Mouse (Mus musculus): Measurements from ENCODE around the gene Otud7a.

Gene Otud7a

DNA sequence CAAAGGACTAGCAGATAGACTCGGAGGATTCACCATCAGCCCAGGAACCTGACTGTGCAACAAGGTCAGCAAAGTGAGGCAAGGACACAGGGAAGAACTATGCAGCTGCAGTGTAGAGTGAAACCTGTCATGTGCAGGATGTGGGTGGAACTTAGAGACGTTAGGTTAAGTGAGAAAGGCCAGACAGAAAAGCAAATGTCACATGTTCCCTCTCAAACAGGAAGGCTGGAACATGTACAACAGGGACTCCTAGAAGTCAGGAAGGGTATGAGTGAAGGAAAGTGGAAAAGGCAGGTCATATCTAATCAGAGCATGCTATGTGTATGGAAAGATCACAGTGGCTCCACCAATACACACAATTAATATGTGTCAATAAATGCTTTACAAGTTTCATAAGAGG is 232.6 kb downstream of the Otud7a start:
- in situ Hi-C loops (cut with MboI; ENCODE audit: unreplicated experiment in 2 of 2): no loop called here

DNA sequence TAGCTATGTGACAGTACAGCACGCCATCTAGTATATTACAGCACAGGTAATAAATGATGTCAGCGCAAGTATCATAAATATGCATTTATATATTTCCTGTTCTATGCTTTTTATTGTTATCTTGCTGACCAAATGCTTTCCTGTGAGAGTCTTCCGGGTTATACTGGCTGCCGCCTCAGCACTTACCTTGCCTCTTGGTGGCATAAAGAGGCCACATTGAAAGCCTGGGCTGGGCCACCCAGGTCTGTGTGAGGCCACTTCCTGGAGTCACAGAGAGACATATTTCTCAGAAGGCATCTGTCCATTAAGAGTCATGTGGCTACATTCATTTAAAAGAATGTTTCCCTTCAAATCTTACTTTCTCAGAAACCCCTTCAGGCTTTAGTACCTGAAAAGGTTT is 242.5 kb downstream of the Otud7a start:
- in situ Hi-C loops (cut with MboI; ENCODE audit: unreplicated experiment in 2 of 2): no loop called here

GRCm38 (mm10) chr7:63697921-63698320 is 253.4 kb downstream of the Otud7a start:
- in situ Hi-C loops (cut with MboI; ENCODE audit: unreplicated experiment in 2 of 2): no loop called here

DNA sequence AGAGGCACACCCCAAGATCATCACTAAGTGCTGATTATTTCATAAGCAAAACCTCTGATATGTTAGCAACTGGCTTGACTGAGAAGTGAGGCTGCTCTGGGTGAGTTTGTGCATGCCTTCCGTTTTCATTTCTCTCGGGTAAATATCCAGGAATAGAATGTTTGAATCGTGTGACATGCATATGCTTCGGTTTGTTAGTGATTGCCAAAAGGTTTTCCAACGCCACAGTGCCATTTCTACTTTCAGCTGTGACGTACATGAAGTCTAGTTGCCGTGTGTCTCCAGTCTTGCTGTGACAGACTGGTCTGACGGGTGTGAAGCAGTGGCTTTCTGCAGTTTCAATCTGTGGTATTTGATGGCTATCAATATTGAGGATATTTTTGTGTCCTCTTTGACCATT is 273.4 kb downstream of the Otud7a start:
- in situ Hi-C loops (cut with MboI; ENCODE audit: unreplicated experiment in 2 of 2): no loop called here

DNA sequence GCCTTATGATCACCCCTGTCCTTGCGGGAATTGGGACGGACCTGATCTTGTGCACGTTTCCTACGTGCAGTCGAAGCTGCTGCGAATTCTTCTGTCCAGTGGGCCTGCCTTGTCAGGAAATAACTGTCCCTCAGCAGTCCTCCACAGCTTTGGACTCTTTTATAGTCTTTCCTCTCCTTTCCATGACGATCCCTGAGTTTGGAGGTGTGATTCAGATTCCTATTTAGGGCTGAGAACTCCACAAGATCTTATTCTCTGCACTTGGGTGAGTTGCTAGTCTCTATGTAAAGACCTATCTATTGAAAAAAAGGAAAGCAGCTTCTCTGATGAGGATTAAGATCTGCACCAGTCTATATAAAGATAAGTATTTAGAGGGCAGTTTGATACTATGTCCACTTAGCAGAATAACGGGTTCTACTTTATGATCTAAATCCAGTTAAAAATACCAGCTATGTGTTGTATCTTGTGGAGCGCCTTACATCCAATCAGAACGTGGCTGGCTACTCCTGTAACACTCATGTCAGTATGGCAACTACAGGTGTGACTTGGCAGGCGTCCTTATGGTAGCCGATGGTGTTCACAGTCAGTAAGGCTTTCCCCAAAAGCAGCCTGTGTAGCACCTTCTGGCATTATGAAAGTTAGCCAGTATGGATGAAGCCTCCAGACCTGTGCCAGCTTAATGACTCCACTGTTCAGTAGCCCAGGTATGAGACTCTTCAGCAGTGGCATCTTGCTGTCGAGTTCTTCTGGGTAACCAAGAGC is 274.8 kb downstream of the Otud7a start:
- in situ Hi-C loops (cut with MboI; ENCODE audit: unreplicated experiment in 2 of 2): no loop called here

GRCm38 (mm10) chr7:63720682-63721081 is 276.1 kb downstream of the Otud7a start:
- in situ Hi-C loops (cut with MboI; ENCODE audit: unreplicated experiment in 2 of 2): no loop called here

GRCm38 (mm10) chr7:63725040-63725729 is 280.6 kb downstream of the Otud7a start:
- in situ Hi-C loops (cut with MboI; ENCODE audit: unreplicated experiment in 2 of 2): no loop called here

- in situ Hi-C loops (cut with MboI; ENCODE audit: unreplicated experiment in 2 of 2): no loop called here
Measured at GRCm38 (mm10) chr7:63729605-63730004, 285.1 kb downstream of the Otud7a start.

DNA sequence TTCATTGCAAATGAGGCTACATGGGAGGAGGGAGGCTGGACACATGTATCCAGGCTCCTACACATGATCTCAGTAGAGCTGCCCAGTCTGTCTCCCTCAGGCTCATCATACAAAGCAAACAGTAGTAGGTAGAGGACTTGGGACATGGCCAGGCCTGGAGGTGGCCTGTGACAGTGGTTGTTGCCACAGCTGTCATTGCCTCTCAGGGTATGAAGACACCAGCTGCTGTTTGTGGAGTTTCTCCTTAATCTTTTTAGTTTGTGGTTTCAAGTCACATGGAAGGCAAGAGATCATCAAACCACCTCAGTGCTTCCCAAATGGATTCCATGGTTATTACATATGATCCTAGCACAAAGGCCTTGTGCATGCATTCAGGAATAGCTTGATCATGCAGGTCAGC is 285.5 kb downstream of the Otud7a start:
- in situ Hi-C loops (cut with MboI; ENCODE audit: unreplicated experiment in 2 of 2): no loop called here

GRCm38 (mm10) chr7:63737725-63738124 is 293.2 kb downstream of the Otud7a start:
- in situ Hi-C loops (cut with MboI; ENCODE audit: unreplicated experiment in 2 of 2): no loop called here

- in situ Hi-C loops (cut with MboI; ENCODE audit: unreplicated experiment in 2 of 2): no loop called here
Measured at GRCm38 (mm10) chr7:63738142-63738541, 293.6 kb downstream of the Otud7a start.

DNA sequence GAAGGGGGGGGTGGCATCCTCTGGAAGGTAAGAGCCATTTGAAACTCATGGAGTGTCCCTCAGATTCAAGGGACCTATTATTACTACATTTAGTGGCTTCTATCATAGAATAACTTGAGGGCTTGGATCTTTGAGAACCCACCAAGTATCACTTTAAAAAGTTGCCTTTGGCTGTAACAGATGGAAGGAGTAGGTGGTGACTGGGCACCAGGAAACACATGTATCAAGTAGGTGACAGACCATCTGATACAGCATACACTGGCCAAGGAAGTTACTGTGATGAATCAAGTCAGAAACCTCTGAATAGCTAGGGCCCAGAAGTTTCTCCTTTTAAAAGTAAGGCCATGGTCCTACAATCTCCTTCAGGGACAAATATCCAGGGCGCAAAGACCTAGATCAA is 298.6 kb downstream of the Otud7a start:
- in situ Hi-C loops (cut with MboI; ENCODE audit: unreplicated experiment in 2 of 2): no loop called here

GRCm38 (mm10) chr7:63752081-63752480 is 307.5 kb downstream of the Otud7a start:
- in situ Hi-C loops (cut with MboI; ENCODE audit: unreplicated experiment in 2 of 2): loop anchor here (5.0 to 10.0 kb wide), 8 partner anchors 105 to 990 kb away; partner anchors contain the start of gene Trpm1 (in 2 of the 2)

DNA sequence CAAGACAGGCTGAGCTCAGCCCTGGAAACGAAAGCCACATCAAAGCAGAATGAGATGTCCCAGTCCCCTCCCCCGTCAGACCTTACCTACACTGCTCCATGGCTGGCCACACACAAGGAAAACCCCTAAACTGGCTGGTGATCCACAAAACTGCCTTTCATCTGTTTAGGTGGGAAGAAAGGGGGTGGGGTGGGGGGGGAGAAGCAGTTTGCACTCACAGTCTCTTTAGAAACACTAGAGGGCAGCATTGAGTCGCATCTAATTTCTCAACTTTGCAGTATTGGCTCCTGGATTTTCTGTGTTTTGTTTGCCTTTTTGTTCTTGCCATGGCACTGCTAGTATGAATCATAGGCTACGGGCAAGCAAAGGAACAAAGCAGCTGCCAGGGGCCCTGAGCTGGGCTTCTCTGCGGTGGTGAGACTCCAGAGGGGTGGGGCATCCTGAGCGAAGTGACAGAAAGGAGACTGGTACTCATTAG is 308.8 kb downstream of the Otud7a start:
- in situ Hi-C loops (cut with MboI; ENCODE audit: unreplicated experiment in 2 of 2): loop anchor here (5.0 to 10.0 kb wide), 8 partner anchors 104 to 989 kb away; partner anchors contain the start of gene Trpm1 (in 2 of the 2)

GRCm38 (mm10) chr7:63754573-63755475 is 310.3 kb downstream of the Otud7a start:
- in situ Hi-C loops (cut with MboI; ENCODE audit: unreplicated experiment in 2 of 2): loop anchor here (5.0 to 10.0 kb wide), 8 partner anchors 102 to 987 kb away; partner anchors contain the start of gene Trpm1 (in 2 of the 2)

DNA sequence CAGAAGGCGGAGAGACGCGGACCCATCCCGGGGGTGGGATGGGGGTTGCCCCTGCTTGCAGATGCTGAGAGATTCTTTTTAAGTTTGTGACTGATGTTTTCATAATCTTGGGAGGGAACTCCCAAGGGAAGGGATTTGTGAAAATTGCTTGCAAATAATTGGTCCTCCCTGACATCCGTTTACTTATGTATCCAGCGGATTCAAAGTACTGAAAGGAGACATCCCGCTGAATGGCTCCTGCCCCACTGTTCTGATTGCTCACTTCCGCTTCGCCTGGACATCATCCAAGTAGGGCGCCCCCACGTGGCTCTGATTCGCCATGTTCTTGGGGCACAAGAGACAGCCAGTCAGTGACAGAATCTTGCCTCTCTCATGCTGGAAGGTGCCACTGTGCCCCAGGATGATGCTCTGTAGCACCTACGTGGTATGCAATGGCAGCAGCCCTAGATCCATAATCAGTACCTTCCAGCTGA is 311.0 kb downstream of the Otud7a start:
- in situ Hi-C loops (cut with MboI; ENCODE audit: unreplicated experiment in 2 of 2): loop anchor here (10.0 kb wide), 2 partner anchors 189 to 399 kb away; partner anchors contain the start of gene Trpm1 (in 2 of the 2)

GRCm38 (mm10) chr7:63757136-63757677 is 312.7 kb downstream of the Otud7a start:
- in situ Hi-C loops (cut with MboI; ENCODE audit: unreplicated experiment in 2 of 2): loop anchor here (10.0 kb wide), 2 partner anchors 188 to 398 kb away; partner anchors contain the start of gene Trpm1 (in 2 of the 2)

GRCm38 (mm10) chr7:63757678-63758239 is 313.2 kb downstream of the Otud7a start:
- in situ Hi-C loops (cut with MboI; ENCODE audit: unreplicated experiment in 2 of 2): loop anchor here (10.0 kb wide), 2 partner anchors 187 to 397 kb away; partner anchors contain the start of gene Trpm1 (in 2 of the 2)

GRCm38 (mm10) chr7:63758240-63758826 is 313.8 kb downstream of the Otud7a start:
- in situ Hi-C loops (cut with MboI; ENCODE audit: unreplicated experiment in 2 of 2): loop anchor here (10.0 kb wide), 2 partner anchors 186 to 396 kb away; partner anchors contain the start of gene Trpm1 (in 2 of the 2)

Data from v-Abl transformed pro-B cells (cell line).